Mouse (Mus musculus): ENCODE data around the gene Npsr1. TPM values are rescaled to one million over a fixed set of nuclear protein-coding genes. Genes with fewer than 3 reads are reported as not detected.

The Npsr1 gene
- polyA plus RNA-seq, 2 experiments from 2014 or later, result 0.48 TPM; not detected in 1

- ATAC-seq, result no peak
Measured at GRCm38 (mm10) chr9:24254236-24254635, 156.4 kb downstream of the Npsr1 start.

GRCm38 (mm10) chr9:24280498-24281287, 182.9 kb downstream of the Npsr1 start:
- ATAC-seq, result no peak

- no peak for ATAC-seq
Measured at GRCm38 (mm10) chr9:24282617-24283016, 184.8 kb downstream of the Npsr1 start.

- ATAC-seq, result no peak
Measured at GRCm38 (mm10) chr9:24283071-24283470, 185.3 kb downstream of the Npsr1 start.

- no peak for ATAC-seq
Measured at GRCm38 (mm10) chr9:24283536-24283935, 185.7 kb downstream of the Npsr1 start.

- no peak for ATAC-seq
Measured at GRCm38 (mm10) chr9:24284239-24285084, 186.7 kb downstream of the Npsr1 start.

- ATAC-seq, result no peak
Measured at GRCm38 (mm10) chr9:24285419-24285818, 187.6 kb downstream of the Npsr1 start.

GRCm38 (mm10) chr9:24291385-24291784, 193.6 kb downstream of the Npsr1 start:
- ATAC-seq, result no peak

- ATAC-seq, result no peak
Measured at GRCm38 (mm10) chr9:24293252-24293959, 195.6 kb downstream of the Npsr1 start.

- no peak for ATAC-seq
Measured at GRCm38 (mm10) chr9:24302906-24303305, 205.1 kb downstream of the Npsr1 start.

GRCm38 (mm10) chr9:24306990-24307389, 209.2 kb downstream of the Npsr1 start:
- ATAC-seq, result no peak

GRCm38 (mm10) chr9:24307400-24307799, 209.6 kb downstream of the Npsr1 start:
- ATAC-seq, result no peak

- no peak for ATAC-seq
Measured at GRCm38 (mm10) chr9:24315835-24316234, 218.0 kb downstream of the Npsr1 start.

GRCm38 (mm10) chr9:24331661-24332060, 233.9 kb downstream of the Npsr1 start:
- ATAC-seq, result peak; percentile 26

GRCm38 (mm10) chr9:24341321-24341720, 243.5 kb downstream of the Npsr1 start:
- no peak for ATAC-seq

GRCm38 (mm10) chr9:24347011-24347410, 249.2 kb downstream of the Npsr1 start:
- no peak for ATAC-seq

- ATAC-seq, result no peak
Measured at GRCm38 (mm10) chr9:24349510-24349909, 251.7 kb downstream of the Npsr1 start.

- ATAC-seq, result no peak
Measured at GRCm38 (mm10) chr9:24351402-24351801, 253.6 kb downstream of the Npsr1 start.

All from CD4-positive, CD25-positive, alpha-beta regulatory T cell, adult 4 months (primary cell).